Mouse (Mus musculus): ENCODE measurements at regions not wholly inside any gene's neighbourhood (a gene's known extent, or its start where the extent isn't known, plus 50 kb on each side); places are given as distances from the start of the nearest gene placed in this dataset.

DNA sequence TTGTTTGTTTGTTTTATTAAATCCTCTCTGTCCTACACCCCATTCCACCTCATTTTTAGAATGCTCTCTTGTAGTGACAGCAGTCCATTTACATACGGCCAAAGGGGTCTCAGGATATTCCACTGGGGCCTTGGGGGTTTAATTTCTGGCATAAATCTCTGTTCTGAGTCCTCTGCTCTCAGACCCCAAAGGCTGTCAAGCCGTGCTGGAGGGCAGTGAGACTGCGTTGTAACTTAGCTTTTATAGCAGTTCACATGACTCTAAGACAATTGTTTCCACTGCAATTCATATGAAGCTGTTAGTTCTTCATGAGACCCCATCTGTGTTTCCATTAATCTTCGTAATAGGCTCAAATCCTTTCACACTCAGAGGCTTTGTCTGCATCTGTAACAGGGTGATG is 614.9 kb downstream of the Inhba start:
- Histone ChIP-seq H3K4me2 (ENCODE audit: low read depth, low read length) (no peak overlapping the region), H3K27ac (ENCODE audit: low read length) (no peak overlapping the region), H3K4me1 (replicated peaks; ENCODE audit: control insufficient read depth, insufficient read depth, low read length) (no peaks in the 10 kb centered on the region), H3K36me3 (ENCODE audit: control insufficient read depth, insufficient read depth, low read length) (no peaks in the 10 kb centered on the region), H3K9ac (ENCODE audit: low read length) (no peak overlapping the region), H3K9me3 (ENCODE audit: control insufficient read depth, low read length) (no peaks in the 10 kb centered on the region), H3K27me3 (ENCODE audit: control insufficient read depth, insufficient read depth, low read depth, low read length) (no peaks in the 10 kb centered on the region), H3K4me3 (ENCODE audit: low read length) (no peak overlapping the region)
- ATAC-seq (ENCODE audit: low read depth) = no peak
- 74% methylated on average over 4 of the region's 4 CpGs for WGBS

GRCm38 (mm10) chr13:16633445-16634092 is 621.9 kb downstream of the Inhba start:
- Histone ChIP-seq H3K36me3 (ENCODE audit: control insufficient read depth, insufficient read depth, low read length) (no peaks in the 10 kb centered on the region), H3K4me3 (ENCODE audit: low read length) (no peak overlapping the region), H3K4me2 (ENCODE audit: low read depth, low read length) (no peak overlapping the region), H3K9ac (ENCODE audit: low read length) (no peak overlapping the region), H3K27me3 (ENCODE audit: control insufficient read depth, insufficient read depth, low read depth, low read length) (no peaks in the 10 kb centered on the region), H3K9me3 (ENCODE audit: control insufficient read depth, low read length) (no peaks in the 10 kb centered on the region), H3K4me1 (replicated peaks; ENCODE audit: control insufficient read depth, insufficient read depth, low read length) (no peaks in the 10 kb centered on the region), H3K27ac (ENCODE audit: low read length) (no peak overlapping the region)
- ATAC-seq (ENCODE audit: low read depth) = no peak
- 29% methylated on average over 5 of the region's 5 CpGs for WGBS

DNA sequence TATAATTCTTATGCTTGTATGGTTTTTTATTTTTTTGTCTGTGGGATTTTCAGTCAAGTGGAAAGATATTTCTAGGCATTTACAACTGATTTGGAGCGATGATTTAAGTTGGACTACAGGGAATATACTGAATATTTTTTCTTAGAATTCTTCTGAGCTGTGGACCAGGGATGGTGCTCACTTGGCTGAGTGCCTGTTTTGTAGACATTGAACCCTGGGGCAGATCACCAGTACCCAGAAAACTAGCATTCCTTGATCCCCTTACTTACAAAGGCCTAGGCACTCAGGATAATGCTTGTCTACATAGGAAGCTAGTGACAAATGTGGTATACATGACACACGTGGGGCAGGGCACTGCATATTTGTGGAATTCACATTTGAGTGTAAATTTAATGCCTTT is 624.6 kb downstream of the Inhba start:
- Histone ChIP-seq H3K4me1 (replicated peaks; ENCODE audit: control insufficient read depth, insufficient read depth, low read length) (no peaks in the 10 kb centered on the region), H3K27me3 (ENCODE audit: control insufficient read depth, insufficient read depth, low read depth, low read length) (no peaks in the 10 kb centered on the region), H3K36me3 (ENCODE audit: control insufficient read depth, insufficient read depth, low read length) (no peaks in the 10 kb centered on the region), H3K9ac (ENCODE audit: low read length) (no peak overlapping the region), H3K9me3 (ENCODE audit: control insufficient read depth, low read length) (no peaks in the 10 kb centered on the region), H3K4me2 (ENCODE audit: low read depth, low read length) (no peak overlapping the region), H3K4me3 (ENCODE audit: low read length) (no peak overlapping the region), H3K27ac (ENCODE audit: low read length) (no peak overlapping the region)
- no peak for ATAC-seq (ENCODE audit: low read depth)
- WGBS = 74% methylated on average over 2 of the region's 2 CpGs

GRCm38 (mm10) chr13:16641611-16642449 is 630.2 kb downstream of the Inhba start:
- no peak for ATAC-seq (ENCODE audit: low read depth)
- H3K36me3 ChIP-seq (ENCODE audit: control insufficient read depth, insufficient read depth, low read length) = no peaks in the 10 kb centered on the region
- H3K4me1 ChIP-seq (replicated peaks; ENCODE audit: control insufficient read depth, insufficient read depth, low read length) = no peaks in the 10 kb centered on the region
- no peaks in the 10 kb centered on the region for H3K27me3 ChIP-seq (ENCODE audit: control insufficient read depth, insufficient read depth, low read depth, low read length)
- 47% methylated on average over 3 of the region's 3 CpGs for WGBS
- H3K4me3 ChIP-seq (ENCODE audit: low read length) = no peak overlapping the region
- no peaks in the 10 kb centered on the region for H3K9me3 ChIP-seq (ENCODE audit: control insufficient read depth, low read length)
- no peak overlapping the region for H3K9ac ChIP-seq (ENCODE audit: low read length)
- no peak overlapping the region for H3K4me2 ChIP-seq (ENCODE audit: low read depth, low read length)
- H3K27ac ChIP-seq (ENCODE audit: low read length) = no peak overlapping the region

- no peak for ATAC-seq (ENCODE audit: low read depth)
- Histone ChIP-seq H3K36me3 (ENCODE audit: control insufficient read depth, insufficient read depth, low read length) (no peaks in the 10 kb centered on the region), H3K9ac (ENCODE audit: low read length) (no peak overlapping the region), H3K27me3 (ENCODE audit: control insufficient read depth, insufficient read depth, low read depth, low read length) (no peaks in the 10 kb centered on the region), H3K4me2 (ENCODE audit: low read depth, low read length) (no peak overlapping the region), H3K9me3 (ENCODE audit: control insufficient read depth, low read length) (no peaks in the 10 kb centered on the region), H3K27ac (ENCODE audit: low read length) (no peak overlapping the region), H3K4me1 (replicated peaks; ENCODE audit: control insufficient read depth, insufficient read depth, low read length) (no peaks in the 10 kb centered on the region), H3K4me3 (ENCODE audit: low read length) (no peak overlapping the region)
- WGBS = 54% methylated on average over 6 of the region's 6 CpGs
Measured at GRCm38 (mm10) chr13:16642450-16642994, 630.9 kb downstream of the Inhba start.

GRCm38 (mm10) chr13:16645311-16645710 is 633.7 kb downstream of the Inhba start:
- ATAC-seq (ENCODE audit: low read depth) = no peak
- H3K36me3 ChIP-seq (ENCODE audit: control insufficient read depth, insufficient read depth, low read length) = no peaks in the 10 kb centered on the region
- no peaks in the 10 kb centered on the region for H3K4me1 ChIP-seq (replicated peaks; ENCODE audit: control insufficient read depth, insufficient read depth, low read length)
- no peaks in the 10 kb centered on the region for H3K9me3 ChIP-seq (ENCODE audit: control insufficient read depth, low read length)
- H3K27ac ChIP-seq (ENCODE audit: low read length) = no peak overlapping the region
- no peaks in the 10 kb centered on the region for H3K27me3 ChIP-seq (ENCODE audit: control insufficient read depth, insufficient read depth, low read depth, low read length)
- no peak overlapping the region for H3K4me2 ChIP-seq (ENCODE audit: low read depth, low read length)
- H3K9ac ChIP-seq (ENCODE audit: low read length) = no peak overlapping the region
- no peak overlapping the region for H3K4me3 ChIP-seq (ENCODE audit: low read length)
- whole genome bisulfite sequencing = 74% methylated on average over 3 of the region's 3 CpGs

DNA sequence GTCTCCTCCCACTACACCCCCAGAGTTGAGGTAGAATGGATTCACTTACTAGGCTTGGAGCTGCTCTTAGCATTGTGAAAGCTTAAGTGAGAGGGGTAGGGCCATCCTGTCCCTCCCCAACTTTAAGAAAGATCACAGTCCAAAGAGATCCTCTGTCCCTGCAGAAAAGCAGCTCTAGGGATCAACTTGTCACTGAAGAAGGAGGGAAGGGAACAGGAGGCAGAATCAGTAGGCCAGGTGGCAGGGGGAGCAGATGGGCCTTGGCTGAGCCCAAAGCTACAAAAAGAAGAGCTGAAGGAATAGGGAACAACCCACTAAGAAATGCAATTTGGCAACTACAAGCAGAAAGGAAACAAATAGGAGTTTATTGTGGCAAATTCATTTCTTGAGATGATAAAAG is 634.4 kb downstream of the Inhba start:
- H3K4me1 ChIP-seq (replicated peaks; ENCODE audit: control insufficient read depth, insufficient read depth, low read length) = no peaks in the 10 kb centered on the region
- H3K36me3 ChIP-seq (ENCODE audit: control insufficient read depth, insufficient read depth, low read length) = no peaks in the 10 kb centered on the region
- H3K9me3 ChIP-seq (ENCODE audit: control insufficient read depth, low read length) = no peaks in the 10 kb centered on the region
- H3K4me3 ChIP-seq (ENCODE audit: low read length) = no peak overlapping the region
- H3K4me2 ChIP-seq (ENCODE audit: low read depth, low read length) = no peak overlapping the region
- no peak for ATAC-seq (ENCODE audit: low read depth)
- H3K27ac ChIP-seq (ENCODE audit: low read length) = no peak overlapping the region
- no peaks in the 10 kb centered on the region for H3K27me3 ChIP-seq (ENCODE audit: control insufficient read depth, insufficient read depth, low read depth, low read length)
- H3K9ac ChIP-seq (ENCODE audit: low read length) = no peak overlapping the region

DNA sequence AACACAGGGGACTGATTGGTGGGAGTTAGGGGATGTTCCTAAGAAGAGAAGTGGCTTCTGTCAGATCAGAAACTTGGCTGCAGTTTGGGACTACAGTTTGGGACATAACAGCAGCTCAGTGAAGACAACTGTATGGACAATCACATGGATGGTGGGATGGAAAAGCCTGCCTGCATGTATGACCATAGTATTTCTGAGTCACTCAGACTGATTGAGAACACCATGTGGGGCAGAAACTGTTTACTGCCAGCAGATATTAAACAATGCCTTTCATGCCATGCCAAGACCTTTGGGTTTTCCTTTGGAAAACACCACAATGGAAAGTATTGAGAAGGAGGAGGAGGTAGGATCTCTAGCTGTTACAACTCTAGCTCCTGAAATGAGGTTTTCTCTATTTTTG is 635.0 kb downstream of the Inhba start:
- no peak overlapping the region for H3K9ac ChIP-seq (ENCODE audit: low read length)
- H3K4me1 ChIP-seq (replicated peaks; ENCODE audit: control insufficient read depth, insufficient read depth, low read length) = no peaks in the 10 kb centered on the region
- no peak overlapping the region for H3K27ac ChIP-seq (ENCODE audit: low read length)
- H3K9me3 ChIP-seq (ENCODE audit: control insufficient read depth, low read length) = no peaks in the 10 kb centered on the region
- no peak overlapping the region for H3K4me3 ChIP-seq (ENCODE audit: low read length)
- no peak overlapping the region for H3K4me2 ChIP-seq (ENCODE audit: low read depth, low read length)
- ATAC-seq (ENCODE audit: low read depth) = no peak
- no peaks in the 10 kb centered on the region for H3K36me3 ChIP-seq (ENCODE audit: control insufficient read depth, insufficient read depth, low read length)
- no peaks in the 10 kb centered on the region for H3K27me3 ChIP-seq (ENCODE audit: control insufficient read depth, insufficient read depth, low read depth, low read length)

DNA sequence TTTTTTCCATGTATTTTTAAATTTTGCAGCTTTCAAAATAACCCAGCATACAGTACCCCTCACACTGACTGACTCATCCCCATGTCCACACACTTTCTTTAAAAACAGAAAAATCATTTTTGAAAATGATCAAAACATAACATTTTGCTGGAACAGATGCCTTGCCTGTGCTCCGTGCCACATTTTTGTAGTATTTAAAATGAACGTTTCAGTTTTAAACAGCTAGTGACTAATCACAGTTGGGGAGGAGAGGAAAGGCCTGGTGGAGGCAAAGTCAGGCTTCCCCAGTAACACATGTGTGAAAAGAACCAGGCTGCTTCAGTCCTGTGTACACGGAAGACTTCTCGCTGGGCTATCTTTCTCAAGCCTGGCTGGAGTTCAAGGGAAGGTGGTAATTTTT is 644.5 kb downstream of the Inhba start:
- H3K27me3 ChIP-seq (ENCODE audit: control insufficient read depth, insufficient read depth, low read depth, low read length) = no peaks in the 10 kb centered on the region
- no peaks in the 10 kb centered on the region for H3K36me3 ChIP-seq (ENCODE audit: control insufficient read depth, insufficient read depth, low read length)
- H3K9me3 ChIP-seq (ENCODE audit: control insufficient read depth, low read length) = no peaks in the 10 kb centered on the region
- no peak overlapping the region for H3K9ac ChIP-seq (ENCODE audit: low read length)
- ATAC-seq (ENCODE audit: low read depth) = no peak
- H3K4me1 ChIP-seq (replicated peaks; ENCODE audit: control insufficient read depth, insufficient read depth, low read length) = no peaks in the 10 kb centered on the region
- WGBS = 62% methylated on average over 4 of the region's 4 CpGs
- H3K27ac ChIP-seq (ENCODE audit: low read length) = no peak overlapping the region
- no peak overlapping the region for H3K4me2 ChIP-seq (ENCODE audit: low read depth, low read length)
- no peak overlapping the region for H3K4me3 ChIP-seq (ENCODE audit: low read length)
